Mouse (Mus musculus): ENCODE data around the gene Ces1e.
"Not testable (repeated sequence)": the region's sequence is repeated elsewhere in the genome, so short reads cannot be mapped to it uniquely, and the experiment has no call there.

The Ces1e gene

GRCm38 (mm10) chr8:93229446-93229845, at the start of gene Ces1e:
Ces1e (minus strand) TSS chr8:93229619.
- DNase-seq (ENCODE audit: low read depth, low spot score): no peak

GRCm38 (mm10) chr8:93278176-93278805, 48.9 kb upstream of the Ces1e start:
- no peak for DNase-seq (ENCODE audit: low read depth, low spot score)

GRCm38 (mm10) chr8:93274609-93275008, 45.2 kb upstream of the Ces1e start:
- DNase-seq (ENCODE audit: low read depth, low spot score): no peak

- no peak for DNase-seq (ENCODE audit: low read depth, low spot score)
Observed at GRCm38 (mm10) chr8:93273321-93273720, 43.9 kb upstream of the Ces1e start.

GRCm38 (mm10) chr8:93272686-93273085, 43.3 kb upstream of the Ces1e start:
- DNase-seq (ENCODE audit: low read depth, low spot score): no peak

GRCm38 (mm10) chr8:93261436-93261835, 32.0 kb upstream of the Ces1e start:
- no peak for DNase-seq (ENCODE audit: low read depth, low spot score)

- DNase-seq (ENCODE audit: low read depth, low spot score): no peak
Observed at GRCm38 (mm10) chr8:93252400-93252925, 23.0 kb upstream of the Ces1e start.

- DNase-seq (ENCODE audit: low read depth, low spot score): no peak
Observed at GRCm38 (mm10) chr8:93246057-93246456, 16.6 kb upstream of the Ces1e start.

GRCm38 (mm10) chr8:93239884-93240283, 10.5 kb upstream of the Ces1e start:
- no peak for DNase-seq (ENCODE audit: low read depth, low spot score)

GRCm38 (mm10) chr8:93235681-93236080, 6.3 kb upstream of the Ces1e start:
- DNase-seq (ENCODE audit: low read depth, low spot score): no peak

GRCm38 (mm10) chr8:93234706-93235105, 5.3 kb upstream of the Ces1e start:
- DNase-seq (ENCODE audit: low read depth, low spot score): no peak

GRCm38 (mm10) chr8:93234068-93234467, 4.6 kb upstream of the Ces1e start:
- DNase-seq (ENCODE audit: low read depth, low spot score): no peak

GRCm38 (mm10) chr8:93228673-93229370, 597 bp downstream of the Ces1e start:
- DNase-seq (ENCODE audit: low read depth, low spot score): no peak

- DNase-seq (ENCODE audit: low read depth, low spot score): not testable (repeated sequence)
Observed at GRCm38 (mm10) chr8:93226471-93226870, 2.9 kb downstream of the Ces1e start.

- DNase-seq (ENCODE audit: low read depth, low spot score): no peak
Observed at GRCm38 (mm10) chr8:93221896-93222295, 7.5 kb downstream of the Ces1e start.

- DNase-seq (ENCODE audit: low read depth, low spot score): no peak
Observed at GRCm38 (mm10) chr8:93217867-93218266, 11.6 kb downstream of the Ces1e start.

- DNase-seq (ENCODE audit: low read depth, low spot score): no peak
Observed at GRCm38 (mm10) chr8:93217375-93217774, 12.0 kb downstream of the Ces1e start.

GRCm38 (mm10) chr8:93211091-93211490, 18.3 kb downstream of the Ces1e start:
- DNase-seq (ENCODE audit: low read depth, low spot score): no peak

- DNase-seq (ENCODE audit: low read depth, low spot score): not testable (repeated sequence)
Observed at GRCm38 (mm10) chr8:93199146-93199545, 30.3 kb downstream of the Ces1e start.

- no peak for DNase-seq (ENCODE audit: low read depth, low spot score)
Observed at GRCm38 (mm10) chr8:93197685-93198525, 31.5 kb downstream of the Ces1e start, which contains the start of gene Ces1d. Ces1d (minus strand) TSS chr8:93197838.

- DNase-seq (ENCODE audit: low read depth, low spot score): no peak
Observed at GRCm38 (mm10) chr8:93196436-93196835, 33.0 kb downstream of the Ces1e start.

GRCm38 (mm10) chr8:93180581-93181129, 48.8 kb downstream of the Ces1e start:
- DNase-seq (ENCODE audit: low read depth, low spot score): no peak
